1 mouse cellular context compared by ENCODE assay signal in the genomic region with DNA sequence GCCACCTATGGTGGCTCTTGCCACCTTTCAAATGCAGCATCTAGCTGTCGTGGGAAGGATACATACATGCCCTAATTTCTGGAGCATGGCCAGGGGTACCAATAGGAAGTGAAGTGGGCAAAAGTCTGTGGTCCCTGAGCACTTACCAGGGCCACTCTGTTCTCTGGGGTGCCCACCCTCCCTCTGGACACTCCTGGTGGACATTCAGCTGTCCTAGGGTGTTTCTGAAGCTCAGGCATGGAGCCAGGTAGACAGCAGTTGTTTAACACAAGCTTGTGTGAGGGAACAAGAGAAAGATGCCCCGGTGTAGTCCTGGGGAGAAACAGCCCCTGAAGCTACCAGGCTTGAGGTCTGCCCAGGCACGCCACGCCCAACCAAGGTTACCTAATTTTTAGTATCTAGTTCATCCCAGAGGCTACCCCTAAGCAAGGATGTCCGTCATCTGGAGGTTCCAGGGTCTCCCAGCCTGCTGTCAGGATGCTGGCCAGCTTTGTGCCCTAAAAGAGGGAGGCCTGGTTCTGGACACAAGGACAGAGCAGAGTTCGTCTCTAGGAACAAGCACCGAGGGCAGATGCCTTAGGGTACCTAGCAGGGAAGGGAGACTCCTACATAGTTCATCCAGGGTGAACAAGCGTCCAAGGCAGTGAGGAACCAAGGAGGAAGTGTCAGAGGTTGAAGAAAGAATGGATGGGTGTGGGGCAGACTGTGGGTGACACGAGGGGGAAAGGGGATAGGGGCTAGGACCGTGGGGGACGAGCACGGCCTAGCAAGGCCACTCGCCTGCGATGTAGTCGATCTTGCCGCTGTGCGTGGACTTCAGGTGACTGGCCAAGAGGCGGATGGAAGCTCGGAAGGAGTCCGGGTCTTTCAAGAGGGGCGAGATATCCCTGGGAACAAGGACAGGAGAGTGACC.
TF ChIP-seq lines count a peak whose summit lies in the region.

No protein-coding gene starts in this region.

TF ChIP-seq in ES-E14, 5 proteins besides CTCF, POLR2A, EP300 and RAD21:
- TF ChIP-seq MAFK (IDR thresholded peaks at IDR 0.05; ENCODE audit: insufficient read depth, low read depth, low read length) (no peak), HCFC1 (IDR thresholded peaks at IDR 0.05; ENCODE audit: borderline replicate concordance, insufficient read depth, low read length) (no peak), ZC3H11A (IDR thresholded peaks at IDR 0.05; ENCODE audit: borderline replicate concordance, low read depth, low read length) (no peak), ZNF384 (IDR thresholded peaks at IDR 0.05; ENCODE audit: low read depth, low read length) (no peak), CHD2 (IDR thresholded peaks at IDR 0.05; ENCODE audit: low read depth, low read length) (no peak)
